Mouse (Mus musculus) liver, embryonic 14.5 days (tissue): Measurements from ENCODE around the gene Gpha2. TPM values are rescaled to one million over a fixed set of nuclear protein-coding genes. Genes with fewer than 3 reads are reported as not detected.

Experiments used
- ATAC-seq: fragments of 200-750 bp; cut with Nextera tagmentation; 2 replicates; pipeline ENCODE4 v1.8.0; 2017; ENCODE audit warnings: moderate number of reproducible peaks, mild to moderate bottlenecking, moderate library complexity; ENCODE audit not compliant: insufficient read depth
- DNase-seq, 3 experiments: peaks; one replicate each; pipeline ENCODE4 v3.0.0-alpha.2; 2012 to 2013; ENCODE audit warnings: low read depth in 3 of 3, low spot score in 3 of 3
- H3K27ac ChIP-seq: fragments of 300-500 bp; sonication (generic); 2 replicates; pipeline ENCODE4 v1.5.1; 2014; ENCODE audit warnings: moderate library complexity, mild to moderate bottlenecking, control low read depth, inconsistent platforms
- H3K27me3 ChIP-seq: fragments of 300-500 bp; sonication (generic); 2 replicates; pipeline ENCODE4 v1.6.1; 2014; ENCODE audit warnings: mild to moderate bottlenecking, low read length, moderate library complexity; ENCODE audit not compliant: control insufficient read depth, insufficient read depth
- H3K36me3 ChIP-seq: fragments of 300-500 bp; sonication (generic); replicated peaks from 2 replicates; pipeline ENCODE4 v1.6.1; 2014; ENCODE audit warnings: low read depth; ENCODE audit not compliant: control insufficient read depth, insufficient read depth
- H3K4me1 ChIP-seq, 2 experiments: fragments of 200-500 bp in 1 of 2; fragments of 300-500 bp in 1 of 2; sonication (generic) in 1 of 2; replicated peaks; 2 replicates each; pipeline ENCODE4 v1.6.1; 2012 to 2014; ENCODE audit warnings: antibody characterized with exemption in 1 of 2, inconsistent platforms in 1 of 2, low read length in 1 of 2; ENCODE audit not compliant: control insufficient read depth in 2 of 2, insufficient read depth in 2 of 2
- H3K4me2 ChIP-seq: fragments of 300-500 bp; sonication (generic); 2 replicates; pipeline ENCODE4 v1.6.1; 2014; ENCODE audit warnings: low read depth, mild to moderate bottlenecking, control low read depth, moderate library complexity
- H3K4me3 ChIP-seq, 2 experiments: fragments of 200-500 bp in 1 of 2; fragments of 300-500 bp in 1 of 2; sonication (generic) in 1 of 2; 2 replicates each; pipeline ENCODE4 v1.5.1; 2012 to 2014; ENCODE audit warnings: low read depth in 2 of 2, low read length in 2 of 2, mild to moderate bottlenecking in 2 of 2, control low read depth in 1 of 2, inconsistent platforms in 1 of 2, moderate library complexity in 1 of 2; ENCODE audit not compliant: insufficient read depth in 1 of 2
- H3K9ac ChIP-seq: fragments of 300-500 bp; sonication (generic); replicated peaks from 2 replicates; pipeline ENCODE4 v1.6.1; 2014; ENCODE audit warnings: mild to moderate bottlenecking, control low read depth, moderate library complexity
- H3K9me3 ChIP-seq: fragments of 300-500 bp; sonication (generic); 2 replicates; pipeline ENCODE4 v1.6.1; 2016; ENCODE audit warnings: low read length, mixed read lengths; ENCODE audit not compliant: control insufficient read depth
- CTCF ChIP-seq: IDR thresholded peaks from 2 replicates; pipeline ENCODE4 v1.5.1; 2016; ENCODE audit warnings: antibody characterized with exemption, low read depth, control low read depth
- EP300 ChIP-seq: IDR thresholded peaks from 2 replicates; pipeline ENCODE4 v1.6.1; 2016; ENCODE audit warnings: antibody characterized with exemption, low read depth
- WGBS: fragments of 180-500 bp; shearing (Covaris S2); extraction: QIAGEN DNeasy Blood & Tissue Kit; methylation state at CpG from one replicate; pipeline ENCODE4 v1.1.7; 2014; ENCODE audit not compliant: insufficient replicate concordance; 5-methylcytosine and 5-hydroxymethylcytosine counted together
- polyA plus RNA-seq, 2 experiments: library from polyadenylated mRNA; depleted of rRNA in 1 of 2; stranded (reverse) in 1 of 2; unstranded in 1 of 2; fragments of >200 nt; fragmentation: Nextera tagmentation in 1 of 2; extraction: Ambion mirVana in 1 of 2; gene quantifications; 2 replicates each; pipeline versions ENCODE4 v1.2.1 to v1.2.3; 2012 to 2014

Gene Gpha2
- polyA plus RNA-seq, 2 experiments: not detected

GRCm38 (mm10) chr19:6262222-6262621 lies 36.0 kb downstream of the Gpha2 start:
- H3K9ac ChIP-seq: no peak overlapping the region
- H3K4me2 ChIP-seq: no peak overlapping the region
- H3K4me1 ChIP-seq: peaks cover 0 to 4% of the 10 kb centered on the region in 2 experiments; a peak in 1 of 4 replicates
- WGBS: 48% methylated on average over 7 of the region's 7 CpGs
- no peak; the same call in 1 of the 2 replicates for ATAC-seq
- DNase-seq: no peak
- H3K27ac ChIP-seq: no peak overlapping the region
- no peaks in the 10 kb centered on the region for H3K27me3 ChIP-seq
- no peak overlapping the region for H3K4me3 ChIP-seq
- H3K36me3 ChIP-seq: peaks cover 3% of the 10 kb centered on the region
- peak; percentile 99 for TF ChIP-seq CTCF
- no peak for TF ChIP-seq EP300
- no peaks in the 10 kb centered on the region for H3K9me3 ChIP-seq

GRCm38 (mm10) chr19:6262839-6263433 lies 36.8 kb downstream of the Gpha2 start:
- peaks cover 0 to 4% of the 10 kb centered on the region in 2 experiments; a peak in 1 of 4 replicates for H3K4me1 ChIP-seq
- DNase-seq (no peak), ATAC-seq (peak; percentile 63)
- H3K27ac ChIP-seq: no peak overlapping the region
- peaks cover 3% of the 10 kb centered on the region for H3K36me3 ChIP-seq
- H3K9ac ChIP-seq: no peak overlapping the region
- H3K4me3 ChIP-seq: peak overlapping the region; percentile 50 to 57
- 62% methylated on average over 8 of the region's 8 CpGs for WGBS
- H3K9me3 ChIP-seq: no peaks in the 10 kb centered on the region
- no peak overlapping the region; the same call in 1 of the 2 replicates for H3K4me2 ChIP-seq
- no peaks in the 10 kb centered on the region for H3K27me3 ChIP-seq
- TF ChIP-seq CTCF: no peak
- TF ChIP-seq EP300: no peak

- DNase-seq: no peak
- H3K27ac ChIP-seq: no peak overlapping the region
- TF ChIP-seq CTCF (no peak), EP300 (no peak)
- peaks cover 0 to 4% of the 10 kb centered on the region in 2 experiments; a peak in 1 of 4 replicates for H3K4me1 ChIP-seq
- 52% methylated on average over 9 of the region's 9 CpGs for WGBS
- no peak overlapping the region for H3K9ac ChIP-seq
- no peaks in the 10 kb centered on the region for H3K9me3 ChIP-seq
- peak overlapping the region; percentile 50 to 57 for H3K4me3 ChIP-seq
- no peak for ATAC-seq
- H3K36me3 ChIP-seq: peaks cover 3% of the 10 kb centered on the region
- no peaks in the 10 kb centered on the region for H3K27me3 ChIP-seq
- H3K4me2 ChIP-seq: peak overlapping the region; percentile 39
Observed at GRCm38 (mm10) chr19:6264200-6264599, 38.0 kb downstream of the Gpha2 start.

GRCm38 (mm10) chr19:6264945-6265344 lies 38.8 kb downstream of the Gpha2 start:
- Histone ChIP-seq H3K27ac (no peak overlapping the region), H3K36me3 (peaks cover 3% of the 10 kb centered on the region), H3K4me3 (peak overlapping the region in 1 of 2 experiments; percentile 50; a peak in 2 of 4 replicates), H3K27me3 (no peaks in the 10 kb centered on the region), H3K9ac (no peak overlapping the region), H3K9me3 (no peaks in the 10 kb centered on the region), H3K4me1 (peaks cover 0 to 4% of the 10 kb centered on the region in 2 experiments; a peak in 1 of 4 replicates), H3K4me2 (peak overlapping the region; percentile 39)
- WGBS: 58% methylated on average over 8 of the region's 8 CpGs
- ATAC-seq (no peak), DNase-seq (no peak)
- TF ChIP-seq CTCF: no peak
- TF ChIP-seq EP300: no peak

- no peak for DNase-seq
- Histone ChIP-seq H3K4me2 (no peak overlapping the region), H3K9me3 (no peaks in the 10 kb centered on the region), H3K4me1 (peaks cover 0 to 4% of the 10 kb centered on the region in 2 experiments; a peak in 1 of 4 replicates), H3K27ac (no peak overlapping the region), H3K27me3 (no peaks in the 10 kb centered on the region), H3K4me3 (no peak overlapping the region), H3K9ac (no peak overlapping the region), H3K36me3 (no peaks in the 10 kb centered on the region; the same call in 1 of the 2 replicates)
- no peak for ATAC-seq
- TF ChIP-seq EP300: no peak
- TF ChIP-seq CTCF: peak; percentile 51
- 46% methylated on average over 6 of the region's 6 CpGs for WGBS
Observed at GRCm38 (mm10) chr19:6265727-6266182, 39.6 kb downstream of the Gpha2 start.
